Mouse (Mus musculus) MEL (cell line): Measurements from ENCODE around the gene Kcnn1.

Source experiments
- CTCF ChIP-seq, 3 experiments: IDR thresholded peaks in 2 of 3; conservative IDR thresholded peaks in 1 of 3; 2 replicates each; pipeline ENCODE4 v1.5.1; 2011 to 2012; ENCODE audit warnings: low read length in 3 of 3, low read depth in 2 of 3, mild to moderate bottlenecking in 2 of 3, improper control_type of control experiment in 1 of 3, inconsistent platforms in 1 of 3, mixed read lengths in 1 of 3, moderate library complexity in 1 of 3; ENCODE audit not compliant: control insufficient read depth in 1 of 3, insufficient read depth in 1 of 3, poor library complexity in 1 of 3, severe bottlenecking in 1 of 3
- E2F4 ChIP-seq: IDR thresholded peaks from 2 replicates; pipeline ENCODE4 v1.6.1; 2011; ENCODE audit warnings: low read depth, low read length, improper control_type of control experiment, borderline replicate concordance
- EP300 ChIP-seq, 2 experiments: IDR thresholded peaks; 2 replicates each; pipeline ENCODE4 v1.6.1; 2011; ENCODE audit warnings: improper control_type of control experiment in 2 of 2, low read length in 2 of 2, low read depth in 1 of 2, mild to moderate bottlenecking in 1 of 2
- GATA1 ChIP-seq: IDR thresholded peaks from 2 replicates; pipeline ENCODE4 v1.6.1; 2011; ENCODE audit warnings: low read depth, low read length, improper control_type of control experiment
- KAT2A ChIP-seq: conservative IDR thresholded peaks from 2 replicates; pipeline ENCODE4 v1.6.1; 2012; ENCODE audit warnings: low read depth, low read length, improper control_type of control experiment, inconsistent platforms
- POLR2A ChIP-seq, 2 experiments: IDR thresholded peaks; 2 replicates each; pipeline ENCODE4 v1.6.1; 2011 to 2012; ENCODE audit warnings: low read length in 2 of 2, mild to moderate bottlenecking in 2 of 2, control low read depth in 1 of 2, improper control_type of control experiment in 1 of 2, low read depth in 1 of 2, moderate library complexity in 1 of 2; ENCODE audit not compliant: control insufficient read depth in 1 of 2, insufficient read depth in 1 of 2, poor library complexity in 1 of 2
- SIN3A ChIP-seq: IDR thresholded peaks from 2 replicates; pipeline ENCODE4 v1.6.1; 2012; ENCODE audit warnings: low read length, improper control_type of control experiment, inconsistent platforms
- TAL1 ChIP-seq: IDR thresholded peaks from 2 replicates; pipeline ENCODE4 v1.6.1; 2012; ENCODE audit warnings: mild to moderate bottlenecking, inconsistent platforms, low read length, moderate library complexity, mixed read lengths

- TF ChIP-seq TAL1 (no peak), CTCF (IDR thresholded peaks at IDR 0.05 in 2 of 3, conservative IDR thresholded peaks at IDR 0.05 in 1 of 3; ENCODE audit: control insufficient read depth in 1 of 3, insufficient read depth in 1 of 3, low read depth in 2 of 3, low read length in 3 of 3, poor library complexity in 1 of 3, severe bottlenecking in 1 of 3) (no peak), SIN3A (no peak), POLR2A (IDR thresholded peaks at IDR 0.05; ENCODE audit: control insufficient read depth in 1 of 2, insufficient read depth in 1 of 2, low read depth in 1 of 2, low read length in 2 of 2, poor library complexity in 1 of 2) (no peak), E2F4 (no peak), EP300 (IDR thresholded peaks at IDR 0.05; ENCODE audit: low read depth in 1 of 2, low read length in 2 of 2) (no peak), KAT2A (no peak), GATA1 (no peak)
Measured at GRCm38 (mm10) chr8:70831517-70831916, 31.5 kb downstream of the Kcnn1 start.
